Mouse (Mus musculus) liver, embryonic 14.5 days (tissue): ENCODE data around the gene Eif2b3. TPM values are rescaled to one million over a fixed set of nuclear protein-coding genes. Genes with fewer than 3 reads are reported as not detected.

ENCODE experiments used
- ATAC-seq: fragments of 200-750 bp; cut with Nextera tagmentation; 2 replicates; pipeline ENCODE4 v1.8.0; 2017; ENCODE audit warnings: moderate number of reproducible peaks, mild to moderate bottlenecking, moderate library complexity; ENCODE audit not compliant: insufficient read depth
- DNase-seq, 3 experiments: peaks; one replicate each; pipeline ENCODE4 v3.0.0-alpha.2; 2012 to 2013; ENCODE audit warnings: low read depth in 3 of 3, low spot score in 3 of 3
- H3K27ac ChIP-seq: fragments of 300-500 bp; sonication (generic); 2 replicates; pipeline ENCODE4 v1.5.1; 2014; ENCODE audit warnings: moderate library complexity, mild to moderate bottlenecking, control low read depth, inconsistent platforms
- H3K27me3 ChIP-seq: fragments of 300-500 bp; sonication (generic); 2 replicates; pipeline ENCODE4 v1.6.1; 2014; ENCODE audit warnings: mild to moderate bottlenecking, low read length, moderate library complexity; ENCODE audit not compliant: control insufficient read depth, insufficient read depth
- H3K36me3 ChIP-seq: fragments of 300-500 bp; sonication (generic); replicated peaks from 2 replicates; pipeline ENCODE4 v1.6.1; 2014; ENCODE audit warnings: low read depth; ENCODE audit not compliant: control insufficient read depth, insufficient read depth
- H3K4me1 ChIP-seq, 2 experiments: fragments of 200-500 bp in 1 of 2; fragments of 300-500 bp in 1 of 2; sonication (generic) in 1 of 2; replicated peaks; 2 replicates each; pipeline ENCODE4 v1.6.1; 2012 to 2014; ENCODE audit warnings: antibody characterized with exemption in 1 of 2, inconsistent platforms in 1 of 2, low read length in 1 of 2; ENCODE audit not compliant: control insufficient read depth in 2 of 2, insufficient read depth in 2 of 2
- H3K4me2 ChIP-seq: fragments of 300-500 bp; sonication (generic); 2 replicates; pipeline ENCODE4 v1.6.1; 2014; ENCODE audit warnings: low read depth, mild to moderate bottlenecking, control low read depth, moderate library complexity
- H3K4me3 ChIP-seq, 2 experiments: fragments of 200-500 bp in 1 of 2; fragments of 300-500 bp in 1 of 2; sonication (generic) in 1 of 2; 2 replicates each; pipeline ENCODE4 v1.5.1; 2012 to 2014; ENCODE audit warnings: low read depth in 2 of 2, low read length in 2 of 2, mild to moderate bottlenecking in 2 of 2, control low read depth in 1 of 2, inconsistent platforms in 1 of 2, moderate library complexity in 1 of 2; ENCODE audit not compliant: insufficient read depth in 1 of 2
- H3K9ac ChIP-seq: fragments of 300-500 bp; sonication (generic); replicated peaks from 2 replicates; pipeline ENCODE4 v1.6.1; 2014; ENCODE audit warnings: mild to moderate bottlenecking, control low read depth, moderate library complexity
- H3K9me3 ChIP-seq: fragments of 300-500 bp; sonication (generic); 2 replicates; pipeline ENCODE4 v1.6.1; 2016; ENCODE audit warnings: low read length, mixed read lengths; ENCODE audit not compliant: control insufficient read depth
- CTCF ChIP-seq: IDR thresholded peaks from 2 replicates; pipeline ENCODE4 v1.5.1; 2016; ENCODE audit warnings: antibody characterized with exemption, low read depth, control low read depth
- EP300 ChIP-seq: IDR thresholded peaks from 2 replicates; pipeline ENCODE4 v1.6.1; 2016; ENCODE audit warnings: antibody characterized with exemption, low read depth
- WGBS: fragments of 180-500 bp; shearing (Covaris S2); extraction: QIAGEN DNeasy Blood & Tissue Kit; methylation state at CpG from one replicate; pipeline ENCODE4 v1.1.7; 2014; ENCODE audit not compliant: insufficient replicate concordance; 5-methylcytosine and 5-hydroxymethylcytosine counted together
- polyA plus RNA-seq, 2 experiments: library from polyadenylated mRNA; depleted of rRNA in 1 of 2; stranded (reverse) in 1 of 2; unstranded in 1 of 2; fragments of >200 nt; fragmentation: Nextera tagmentation in 1 of 2; extraction: Ambion mirVana in 1 of 2; gene quantifications; 2 replicates each; pipeline versions ENCODE4 v1.2.1 to v1.2.3; 2012 to 2014

The Eif2b3 gene
- polyA plus RNA-seq, 2 experiments = 17.3 to 32.7 TPM

DNA sequence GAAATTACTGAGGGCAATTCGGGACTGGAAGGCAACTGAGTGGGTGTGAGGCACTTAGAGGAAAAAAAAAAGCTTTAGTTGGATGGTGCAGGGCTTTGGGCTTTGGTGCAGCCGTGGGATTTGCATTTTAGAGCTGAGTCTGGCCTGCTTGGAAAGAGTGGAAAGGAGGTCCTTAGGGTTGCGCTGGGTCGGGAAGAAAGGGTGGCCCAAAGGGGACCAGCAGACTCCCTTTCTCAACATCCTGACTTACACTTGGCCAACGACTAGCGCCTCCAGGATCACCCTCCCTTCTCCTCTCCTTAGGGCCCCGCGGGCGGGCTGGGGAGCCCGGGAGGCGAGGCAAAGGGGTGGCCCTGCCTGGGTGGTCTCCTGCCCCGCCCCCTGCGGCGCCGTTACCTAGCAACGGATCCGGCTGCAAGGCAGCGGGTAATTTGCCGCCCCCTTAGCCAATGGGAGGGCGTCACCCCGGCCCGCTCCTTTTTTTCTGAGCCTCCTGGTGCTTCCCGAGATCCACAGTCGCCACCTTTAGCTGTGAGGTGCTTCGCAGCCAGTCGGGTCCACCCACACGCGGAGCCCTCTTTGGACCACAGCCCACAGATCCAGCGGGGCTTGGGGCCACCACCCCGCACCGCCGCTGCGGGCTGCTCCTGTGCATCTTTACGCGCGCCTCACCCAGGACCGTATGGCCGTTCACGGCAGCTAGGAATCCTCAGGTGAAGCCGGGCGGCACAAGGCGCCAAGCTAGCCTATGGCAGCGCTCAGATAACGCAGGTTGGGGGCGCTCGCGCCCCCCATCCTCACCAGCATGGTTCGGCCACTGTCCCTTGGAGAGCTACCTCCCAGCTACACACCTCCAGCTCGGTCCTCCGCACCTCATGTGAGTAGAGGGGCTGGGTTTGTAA is 76.6 kb downstream of the Eif2b3 start, which contains the start of gene Ptch2:
Gene Ptch2 (plus strand): TSS at position 525 of the 902 bp plus-strand sequence.
- Histone ChIP-seq H3K9ac (no peak within 1 kb of the TSS), H3K27me3 (peaks cover 24% of the 10 kb centered on the region), H3K9me3 (no peaks in the 10 kb centered on the region), H3K36me3 (no peaks in the 10 kb centered on the region), H3K4me1 (peaks cover under 1 to 2% of the 10 kb centered on the region in 2 experiments; a peak in 2 of 4 replicates), H3K4me2 (peak within 1 kb of the TSS; percentile 60), H3K27ac (no peak within 1 kb of the TSS), H3K4me3 (peak within 1 kb of the TSS; percentile 28 to 45)
- ATAC-seq (0 out of 2 replicates have a peak, but pooled peaks have one; percentile 26), DNase-seq (no peak)
- TF ChIP-seq EP300 = no peak
- TF ChIP-seq CTCF = no peak
- WGBS = 2% methylated on average over 50 of the region's 50 CpGs

DNA sequence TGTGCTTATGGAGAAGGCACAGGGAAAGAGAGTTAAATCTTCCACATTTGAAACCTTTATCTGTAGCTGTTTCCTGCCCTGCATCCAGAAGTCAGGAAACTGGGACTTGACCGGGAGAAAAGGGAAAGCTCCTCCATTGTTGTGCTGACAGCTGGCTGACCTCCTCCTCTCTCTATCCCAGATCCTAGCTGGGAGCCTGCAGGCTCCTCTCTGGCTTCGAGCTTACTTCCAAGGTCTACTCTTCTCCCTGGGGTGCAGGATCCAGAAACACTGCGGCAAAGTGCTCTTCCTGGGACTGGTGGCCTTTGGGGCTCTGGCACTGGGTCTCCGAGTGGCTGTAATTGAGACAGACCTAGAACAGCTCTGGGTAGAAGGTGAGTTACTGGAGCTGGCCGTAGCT is 77.5 kb downstream of the Eif2b3 start:
- Histone ChIP-seq H3K4me1 (no peaks in the 10 kb centered on the region; a peak in 1 of 4 replicates), H3K4me3 (no peak overlapping the region), H3K27ac (no peak overlapping the region), H3K4me2 (no peak overlapping the region), H3K36me3 (no peaks in the 10 kb centered on the region), H3K9ac (no peak overlapping the region), H3K27me3 (peaks cover 24% of the 10 kb centered on the region), H3K9me3 (no peaks in the 10 kb centered on the region)
- no peak for TF ChIP-seq CTCF
- no peak for TF ChIP-seq EP300
- DNase-seq (no peak), ATAC-seq (no peak)
- 34% methylated on average over 5 of the region's 5 CpGs for WGBS

DNA sequence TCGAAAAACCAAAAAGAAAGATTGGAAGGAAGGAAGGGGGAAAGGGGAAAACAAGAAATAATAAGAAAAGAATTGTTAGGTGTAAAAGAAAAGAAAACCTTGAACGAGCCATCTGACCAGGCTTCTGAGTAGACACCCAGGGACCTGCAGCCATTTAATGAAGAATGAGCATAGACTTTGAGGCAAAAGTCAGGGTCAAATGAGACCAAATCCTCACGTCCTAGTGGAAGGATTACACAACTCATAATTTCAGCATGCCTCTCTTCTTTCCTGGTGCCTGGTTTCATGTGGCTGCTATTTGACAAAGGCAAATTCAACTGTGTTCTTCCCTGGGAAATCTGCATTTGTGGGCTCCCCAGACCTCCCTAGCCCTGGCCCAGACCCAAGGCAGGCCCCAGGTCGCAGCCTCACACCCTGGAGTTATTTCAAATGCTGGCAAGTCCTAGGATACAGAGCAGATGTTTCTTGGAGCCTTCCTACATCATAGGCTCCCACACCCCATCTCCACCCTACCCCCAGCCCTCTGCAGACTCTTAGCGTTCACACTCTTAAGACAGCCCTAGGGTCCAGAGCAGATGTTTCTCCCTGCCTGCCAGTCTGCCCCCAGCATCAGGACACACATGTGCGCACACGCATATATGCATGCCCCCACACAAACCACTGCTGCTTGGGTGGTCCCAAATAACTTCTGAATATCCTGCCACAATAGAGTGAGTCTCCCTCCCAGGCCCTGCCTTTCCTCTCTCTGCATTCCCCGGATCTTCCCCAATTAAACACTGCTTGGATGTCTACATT is 79.0 kb downstream of the Eif2b3 start:
- H3K4me3 ChIP-seq = no peak overlapping the region
- 58% methylated on average over 8 of the region's 8 CpGs for WGBS
- no peaks in the 10 kb centered on the region for H3K9me3 ChIP-seq
- DNase-seq (no peak), ATAC-seq (no peak)
- no peak for TF ChIP-seq EP300
- no peak for TF ChIP-seq CTCF
- no peaks in the 10 kb centered on the region for H3K36me3 ChIP-seq
- peaks cover 24% of the 10 kb centered on the region for H3K27me3 ChIP-seq
- no peaks in the 10 kb centered on the region; a peak in 1 of 4 replicates for H3K4me1 ChIP-seq
- no peak overlapping the region for H3K27ac ChIP-seq
- H3K9ac ChIP-seq = no peak overlapping the region
- H3K4me2 ChIP-seq = no peak overlapping the region

DNA sequence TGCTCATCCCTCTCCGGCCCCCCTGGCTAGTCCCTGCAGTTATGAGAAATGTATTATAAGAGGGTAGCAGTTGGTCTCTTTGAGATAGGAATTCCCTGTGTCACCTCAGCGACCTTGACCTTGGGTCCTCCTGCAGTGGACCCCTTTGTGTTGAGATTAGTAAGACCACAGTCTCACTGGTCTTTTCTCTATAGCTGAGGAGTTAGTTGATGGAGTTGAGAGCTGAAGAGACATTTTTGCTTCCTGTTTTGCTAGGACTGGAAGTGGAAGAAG is 79.5 kb downstream of the Eif2b3 start:
- Histone ChIP-seq H3K9me3 (no peaks in the 10 kb centered on the region), H3K27ac (no peak overlapping the region), H3K4me1 (no peaks in the 10 kb centered on the region; a peak in 1 of 4 replicates), H3K4me2 (no peak overlapping the region), H3K27me3 (peaks cover 24% of the 10 kb centered on the region), H3K36me3 (no peaks in the 10 kb centered on the region), H3K9ac (no peak overlapping the region), H3K4me3 (no peak overlapping the region)
- no peak for ATAC-seq
- TF ChIP-seq EP300 = no peak
- no peak for TF ChIP-seq CTCF
- 52% methylated on average over 2 of the region's 2 CpGs for WGBS
- no peak for DNase-seq

DNA sequence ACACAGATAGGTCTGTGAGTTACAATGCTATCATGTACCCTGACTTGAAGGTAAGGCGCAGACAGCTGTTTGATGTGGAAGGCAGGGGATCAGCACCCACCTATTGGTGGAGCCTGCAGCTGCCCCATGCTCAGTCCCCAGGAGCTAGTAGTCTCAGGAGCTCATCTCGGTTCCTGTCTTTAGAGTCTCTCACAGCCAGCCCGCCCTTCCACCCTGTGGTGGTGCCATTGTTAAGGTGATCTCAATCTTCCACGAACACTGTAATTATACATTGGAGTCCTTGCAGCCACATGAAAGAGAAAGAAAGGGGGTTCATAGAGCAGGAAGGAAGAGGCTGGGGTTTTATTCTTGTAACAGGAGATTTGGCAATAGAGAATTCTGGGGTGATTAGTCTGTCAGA is 80.8 kb downstream of the Eif2b3 start:
- WGBS = 64% methylated on average over 4 of the region's 4 CpGs
- TF ChIP-seq CTCF = no peak
- no peak for TF ChIP-seq EP300

More for the DNA sequence above, 80.8 kb downstream of the Eif2b3 start:
- Histone ChIP-seq H3K4me3 (no peak overlapping the region), H3K36me3 (no peaks in the 10 kb centered on the region), H3K9me3 (no peaks in the 10 kb centered on the region), H3K9ac (no peak overlapping the region), H3K27me3 (peaks cover 20% of the 10 kb centered on the region), H3K27ac (no peak overlapping the region), H3K4me1 (no peaks in the 10 kb centered on the region; a peak in 1 of 4 replicates), H3K4me2 (no peak overlapping the region)
- ATAC-seq = no peak
- no peak for DNase-seq
